Mouse (Mus musculus): ENCODE measurements around the gene Evi5l.

Evi5l gene

DNA sequence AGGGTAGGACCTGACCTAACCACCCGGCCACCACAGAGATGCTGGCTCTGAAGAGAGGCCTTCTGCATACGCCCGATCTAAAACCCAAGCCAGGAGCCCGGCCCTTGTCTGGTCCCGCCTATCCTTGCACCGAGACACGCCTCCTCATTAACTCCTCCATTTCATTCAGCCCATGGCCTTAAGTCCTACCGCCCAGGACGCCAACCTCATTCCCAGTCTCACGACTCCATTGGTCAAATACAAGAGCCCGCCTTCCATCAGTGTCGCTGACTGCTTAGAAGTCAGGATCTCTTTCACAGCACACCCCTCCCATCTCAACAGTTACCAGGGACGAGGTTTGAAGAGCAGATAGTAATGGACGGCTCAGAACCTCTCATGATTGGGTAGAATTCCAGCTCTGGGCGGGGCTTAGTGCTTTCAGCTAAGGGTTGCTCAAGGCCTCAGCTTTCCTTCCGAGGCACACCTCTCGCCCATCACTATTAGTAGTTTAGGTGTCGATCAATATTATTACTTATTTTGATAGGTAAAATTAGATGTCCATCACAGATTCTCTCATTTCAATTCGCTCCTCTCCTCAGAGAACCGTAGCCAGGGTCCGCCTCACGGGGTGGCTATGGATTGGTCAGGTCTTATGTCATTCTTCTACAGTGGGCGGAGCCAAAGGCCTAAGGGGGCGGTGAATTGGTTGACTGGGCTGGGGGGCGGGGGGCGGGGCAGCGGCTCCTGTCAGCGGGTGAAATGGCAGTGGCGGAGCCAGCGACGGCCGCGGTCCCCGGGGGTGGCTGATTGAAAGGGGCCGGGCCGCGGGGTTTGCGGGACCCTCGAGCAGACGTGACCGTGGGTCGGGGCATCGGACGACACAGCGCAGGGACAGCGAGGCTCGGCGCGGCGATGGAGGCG is at the start of gene Evi5l:
Evi5l (plus strand) TSS at position 716 of the 900 bp plus-strand sequence.
- Histone ChIP-seq H3K27me3 (ENCODE audit: control insufficient read depth, insufficient read depth, low read length, poor library complexity, severe bottlenecking) (no peaks in the 10 kb centered on the region), H3K36me3 (ENCODE audit: control insufficient read depth, insufficient read depth, low read length, poor library complexity, severe bottlenecking) (no peaks in the 10 kb centered on the region)
- DNase-seq (ENCODE audit: low read depth, low spot score) = peak; percentile 99

DNA sequence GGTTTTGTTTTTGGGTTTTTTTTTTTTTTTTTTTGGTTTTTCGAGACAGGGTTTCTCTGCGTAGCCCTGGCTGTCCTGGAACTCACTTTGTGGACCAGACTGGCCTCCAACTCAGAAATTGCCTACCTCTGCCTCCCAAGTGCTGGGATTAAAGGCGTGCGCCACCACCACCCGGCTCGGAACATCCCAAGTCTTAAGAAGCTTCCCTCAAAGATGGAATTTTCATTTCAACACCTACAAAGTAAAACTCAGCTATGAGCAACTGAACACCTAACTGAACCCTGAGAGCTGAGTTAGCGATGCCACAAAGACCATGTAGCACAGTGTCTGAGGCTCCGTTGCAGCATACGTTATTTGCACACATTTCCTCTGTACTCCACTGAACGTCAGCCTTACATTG is 32.6 kb upstream of the Evi5l start, which contains the start of gene Cd209g:
Cd209g (plus strand) TSS at position 301 of the 400 bp plus-strand sequence.
- H3K27me3 ChIP-seq (ENCODE audit: control insufficient read depth, insufficient read depth, low read length, poor library complexity, severe bottlenecking) = no peaks in the 10 kb centered on the region
- H3K36me3 ChIP-seq (ENCODE audit: control insufficient read depth, insufficient read depth, low read length, poor library complexity, severe bottlenecking) = no peaks in the 10 kb centered on the region
- DNase-seq (ENCODE audit: low read depth, low spot score) = no peak

DNA sequence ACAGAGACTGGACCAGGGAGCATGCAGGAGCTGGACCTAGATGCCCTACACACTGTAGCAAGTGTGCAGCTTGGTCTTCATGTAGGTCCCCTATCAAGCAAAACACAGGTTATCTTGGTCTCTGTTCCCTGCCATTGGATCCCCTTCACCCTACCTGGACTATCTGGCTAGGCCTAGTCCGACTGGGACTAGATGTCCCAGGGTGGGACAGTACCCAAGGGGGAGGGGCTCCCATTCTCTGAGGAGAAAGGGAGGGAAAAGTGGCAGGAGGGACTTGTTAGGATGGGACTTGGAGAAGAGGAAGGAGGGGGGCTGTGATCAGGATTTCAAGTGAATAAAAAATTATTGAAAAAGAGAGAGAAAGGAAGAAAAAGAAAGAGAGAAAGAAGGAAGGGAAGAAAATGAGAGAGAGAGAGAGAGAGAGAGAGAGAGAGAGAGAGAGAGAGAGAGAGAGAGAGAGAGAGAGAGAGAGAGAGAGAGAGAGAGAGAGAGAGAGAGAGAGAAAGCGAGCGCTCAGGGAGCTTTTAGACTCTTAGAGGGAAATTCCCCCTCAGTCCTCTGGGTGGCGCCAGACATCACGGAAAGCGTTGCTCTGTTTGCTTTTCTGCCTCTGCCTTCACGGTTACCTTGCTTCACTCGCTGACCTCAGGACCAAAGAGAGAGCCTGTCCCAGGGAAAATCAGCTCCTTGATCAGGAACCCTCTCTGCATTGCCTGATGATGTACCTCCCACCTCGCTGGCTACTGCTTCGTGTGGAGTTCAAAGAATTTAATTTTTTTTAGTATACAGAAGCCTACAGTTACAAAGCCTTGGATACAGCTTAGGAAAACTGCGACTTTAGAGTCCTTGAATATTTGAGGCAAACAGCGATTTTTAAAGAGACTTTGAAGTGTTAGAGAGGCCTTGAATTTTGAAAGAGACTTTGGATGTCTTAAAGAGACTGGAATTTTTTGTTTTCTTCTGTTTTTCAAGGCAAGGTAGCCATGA is 26.4 kb upstream of the Evi5l start:
- H3K36me3 ChIP-seq (ENCODE audit: control insufficient read depth, insufficient read depth, low read length, poor library complexity, severe bottlenecking) = no peaks in the 10 kb centered on the region
- H3K27me3 ChIP-seq (ENCODE audit: control insufficient read depth, insufficient read depth, low read length, poor library complexity, severe bottlenecking) = no peaks in the 10 kb centered on the region
- DNase-seq (ENCODE audit: low read depth, low spot score) = peak; percentile 84

DNA sequence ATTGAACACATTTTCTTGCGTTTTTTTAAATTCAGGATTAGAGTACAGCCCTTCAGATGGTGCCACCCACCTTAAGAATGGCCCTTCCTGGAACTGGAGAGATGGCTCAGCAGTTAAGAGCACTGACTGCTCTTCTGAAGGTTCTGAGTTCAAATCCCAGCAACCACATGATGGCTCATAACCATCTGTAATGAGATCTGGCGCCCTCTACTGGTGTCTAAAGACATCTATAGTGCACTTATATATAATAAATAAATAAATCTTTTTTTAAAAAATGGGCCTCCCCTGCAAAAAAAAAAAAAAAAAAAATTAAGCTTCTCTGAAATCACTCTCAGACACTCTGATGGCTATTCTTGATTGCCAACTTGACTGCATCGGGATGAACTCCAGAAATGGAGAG is 24.6 kb upstream of the Evi5l start:
- peak; percentile 64 for DNase-seq (ENCODE audit: low read depth, low spot score)
- no peaks in the 10 kb centered on the region for H3K27me3 ChIP-seq (ENCODE audit: control insufficient read depth, insufficient read depth, low read length, poor library complexity, severe bottlenecking)

DNA sequence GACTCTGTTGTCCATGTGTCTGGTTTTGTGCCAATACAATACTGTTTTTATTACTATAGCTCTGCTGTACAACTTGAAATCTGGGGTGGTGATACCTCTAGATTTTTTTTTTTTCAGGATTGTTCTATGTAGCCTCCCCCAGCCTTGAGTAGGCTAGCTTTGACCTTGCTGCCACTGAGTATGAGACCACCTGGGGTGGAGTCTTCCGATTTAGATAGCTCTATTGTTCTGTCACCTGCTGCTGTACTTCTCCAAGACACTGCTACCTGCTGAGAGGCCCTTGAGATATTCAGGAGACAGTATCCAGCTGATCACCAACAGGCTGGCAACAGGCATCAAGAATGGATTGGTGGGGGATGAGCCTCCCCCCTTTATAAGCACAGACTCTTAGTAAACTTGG is 19.1 kb upstream of the Evi5l start:
- Histone ChIP-seq H3K36me3 (ENCODE audit: control insufficient read depth, insufficient read depth, low read length, poor library complexity, severe bottlenecking) (no peaks in the 10 kb centered on the region), H3K27me3 (ENCODE audit: control insufficient read depth, insufficient read depth, low read length, poor library complexity, severe bottlenecking) (no peaks in the 10 kb centered on the region)
- no peak for DNase-seq (ENCODE audit: low read depth, low spot score)

More for the DNA sequence above, 24.6 kb upstream of the Evi5l start:
- no peaks in the 10 kb centered on the region for H3K36me3 ChIP-seq (ENCODE audit: control insufficient read depth, insufficient read depth, low read length, poor library complexity, severe bottlenecking)

DNA sequence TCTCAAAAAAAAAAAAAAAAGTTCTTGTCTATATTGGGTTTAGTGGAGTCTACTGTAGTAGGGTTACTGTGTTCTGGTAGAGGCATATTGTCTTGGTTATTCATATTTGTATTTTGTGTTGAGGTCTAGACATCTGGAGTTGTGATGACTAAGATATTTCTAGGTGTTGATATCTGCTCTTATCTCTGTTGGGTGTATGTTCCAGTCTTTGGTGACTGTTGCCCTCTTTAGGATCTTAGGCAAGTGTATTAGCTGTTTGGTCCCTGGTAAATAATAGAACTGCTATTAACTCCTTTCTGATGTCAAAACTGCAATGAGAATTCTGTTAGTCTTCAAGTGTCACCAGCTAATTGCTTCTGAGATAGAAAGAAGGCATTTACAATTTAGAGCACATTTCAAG is 11.5 kb upstream of the Evi5l start:
- H3K36me3 ChIP-seq (ENCODE audit: control insufficient read depth, insufficient read depth, low read length, poor library complexity, severe bottlenecking) = no peaks in the 10 kb centered on the region
- H3K27me3 ChIP-seq (ENCODE audit: control insufficient read depth, insufficient read depth, low read length, poor library complexity, severe bottlenecking) = no peaks in the 10 kb centered on the region; the same call in 1 of the 2 replicates
- DNase-seq (ENCODE audit: low read depth, low spot score) = no peak

DNA sequence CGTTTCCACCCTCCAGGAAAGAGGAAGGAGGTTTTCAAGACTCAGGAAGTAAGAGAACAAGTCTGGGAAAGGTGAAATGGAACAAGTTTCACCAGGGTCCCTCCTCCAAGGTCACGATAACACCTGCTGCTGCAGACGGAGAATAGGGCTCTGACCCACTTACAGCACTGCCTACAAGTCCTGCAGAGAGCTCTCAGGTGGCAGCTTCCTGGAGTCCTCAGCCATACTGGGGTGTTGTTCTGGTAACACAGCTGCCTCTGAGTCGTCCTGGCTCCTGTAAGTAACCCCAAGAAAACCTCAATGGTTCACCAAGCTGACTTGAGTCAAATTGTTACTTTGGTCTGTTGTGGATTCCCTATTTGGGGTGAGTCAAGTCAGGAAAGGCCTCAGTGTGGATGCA is 3.6 kb upstream of the Evi5l start:
- Histone ChIP-seq H3K36me3 (ENCODE audit: control insufficient read depth, insufficient read depth, low read length, poor library complexity, severe bottlenecking) (no peaks in the 10 kb centered on the region), H3K27me3 (ENCODE audit: control insufficient read depth, insufficient read depth, low read length, poor library complexity, severe bottlenecking) (no peaks in the 10 kb centered on the region; the same call in 1 of the 2 replicates)
- DNase-seq (ENCODE audit: low read depth, low spot score) = no peak

DNA sequence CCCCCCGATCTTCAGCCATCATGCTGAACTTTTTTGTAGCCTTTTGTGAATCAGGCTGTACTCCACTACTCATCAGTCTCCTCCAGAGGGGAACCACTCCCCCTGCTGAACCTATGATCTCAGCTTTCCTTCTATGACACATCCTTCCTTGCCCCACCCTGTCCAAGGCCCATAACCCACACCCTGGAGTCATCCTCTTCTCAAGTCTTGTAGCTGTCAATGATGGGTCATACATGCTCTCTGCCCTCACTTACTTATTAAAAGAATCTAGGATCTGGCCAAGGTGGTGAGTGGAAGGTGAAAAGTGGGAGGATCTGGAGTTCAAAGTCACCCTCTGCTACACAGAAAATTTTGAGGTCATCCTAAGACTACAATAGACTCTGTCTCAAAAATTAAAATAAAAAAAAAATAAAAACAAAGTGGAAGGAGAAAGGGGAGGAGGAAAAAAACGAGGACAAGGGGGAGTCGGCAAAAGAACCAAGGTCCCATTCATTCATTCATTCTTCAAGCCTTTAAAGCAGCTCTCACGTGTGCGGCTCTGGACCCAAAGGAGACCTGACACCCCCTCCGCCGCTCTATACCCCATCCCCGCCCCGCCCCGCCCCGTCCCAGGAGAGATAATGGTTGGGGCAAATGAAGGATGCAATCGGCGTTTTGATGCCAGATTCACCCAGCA is 1.1 kb upstream of the Evi5l start:
- Histone ChIP-seq H3K36me3 (ENCODE audit: control insufficient read depth, insufficient read depth, low read length, poor library complexity, severe bottlenecking) (no peaks in the 10 kb centered on the region), H3K27me3 (ENCODE audit: control insufficient read depth, insufficient read depth, low read length, poor library complexity, severe bottlenecking) (no peaks in the 10 kb centered on the region)
- DNase-seq (ENCODE audit: low read depth, low spot score) = peak; percentile 19

DNA sequence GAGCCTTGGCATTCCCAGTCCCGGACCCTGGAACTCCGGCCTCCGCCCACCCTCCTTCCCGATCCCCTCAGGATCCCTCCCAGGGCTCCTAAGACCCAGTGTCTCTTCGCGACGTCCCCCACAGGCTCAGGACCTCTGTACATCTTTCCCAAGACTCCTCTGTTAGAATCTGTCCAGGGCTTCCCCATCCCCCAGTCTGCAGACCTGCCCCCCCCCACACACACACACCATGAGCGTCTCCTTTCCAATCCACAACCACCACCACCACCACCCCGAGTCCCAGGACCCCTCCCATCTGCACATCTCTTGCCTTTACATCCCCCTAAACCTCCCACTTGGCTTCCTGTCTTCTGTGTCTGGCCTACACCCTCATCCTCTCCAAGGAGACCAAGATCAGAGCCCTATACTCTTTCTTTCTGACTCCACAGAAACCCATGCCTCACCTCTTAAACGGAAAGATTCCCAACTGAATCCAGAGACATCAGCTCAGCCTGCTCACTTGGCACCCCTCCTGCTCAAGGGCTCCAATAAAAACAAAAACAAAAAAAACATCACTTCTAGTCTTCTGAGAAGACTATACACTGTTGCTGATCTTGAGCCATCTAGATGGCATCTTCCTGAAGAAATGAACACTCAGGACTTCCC is 636 bp downstream of the Evi5l start:
- H3K27me3 ChIP-seq (ENCODE audit: control insufficient read depth, insufficient read depth, low read length, poor library complexity, severe bottlenecking) = no peaks in the 10 kb centered on the region
- no peak for DNase-seq (ENCODE audit: low read depth, low spot score)
- H3K36me3 ChIP-seq (ENCODE audit: control insufficient read depth, insufficient read depth, low read length, poor library complexity, severe bottlenecking) = no peaks in the 10 kb centered on the region

DNA sequence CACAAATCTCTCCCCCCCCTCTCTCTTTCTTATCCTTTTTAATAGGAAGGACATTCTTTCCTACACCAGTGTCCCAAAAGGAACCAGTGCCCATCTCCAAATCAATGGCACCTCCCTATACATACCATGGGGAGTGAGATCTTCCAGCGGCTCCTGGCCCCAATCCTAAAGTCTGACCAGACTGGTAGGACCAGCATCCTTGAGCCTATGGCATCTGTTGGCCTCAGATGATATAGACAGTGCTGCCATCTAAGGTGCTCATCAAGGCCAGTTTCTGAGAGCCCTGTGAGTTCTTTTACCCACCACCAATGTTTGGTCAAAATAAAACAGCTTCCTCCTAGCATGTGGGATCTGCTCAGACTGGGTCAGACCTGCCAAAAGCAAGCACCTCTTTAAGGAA is 1.6 kb downstream of the Evi5l start:
- DNase-seq (ENCODE audit: low read depth, low spot score) = no peak
- Histone ChIP-seq H3K36me3 (ENCODE audit: control insufficient read depth, insufficient read depth, low read length, poor library complexity, severe bottlenecking) (no peaks in the 10 kb centered on the region), H3K27me3 (ENCODE audit: control insufficient read depth, insufficient read depth, low read length, poor library complexity, severe bottlenecking) (no peaks in the 10 kb centered on the region)

DNA sequence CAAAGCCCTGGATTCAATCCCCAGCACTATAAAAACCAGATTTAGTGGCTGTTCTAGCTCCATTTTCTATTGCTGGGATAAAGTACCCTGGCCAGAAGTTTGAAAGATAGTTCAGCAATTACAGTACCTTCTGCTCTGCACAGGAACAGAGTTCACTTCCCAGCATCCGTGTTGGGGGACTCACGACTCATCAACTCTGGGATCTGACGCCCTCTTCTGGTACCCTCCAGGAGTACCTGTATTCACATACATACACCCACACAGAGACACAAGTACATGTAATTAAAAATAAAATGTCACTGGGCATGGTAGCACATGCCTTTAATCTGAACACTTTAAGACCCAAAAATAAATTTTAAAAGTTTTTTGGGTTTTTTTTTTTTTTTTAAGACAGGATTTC is 6.1 kb downstream of the Evi5l start:
- DNase-seq (ENCODE audit: low read depth, low spot score) = no peak
- Histone ChIP-seq H3K27me3 (ENCODE audit: control insufficient read depth, insufficient read depth, low read length, poor library complexity, severe bottlenecking) (no peaks in the 10 kb centered on the region), H3K36me3 (ENCODE audit: control insufficient read depth, insufficient read depth, low read length, poor library complexity, severe bottlenecking) (no peaks in the 10 kb centered on the region)

DNA sequence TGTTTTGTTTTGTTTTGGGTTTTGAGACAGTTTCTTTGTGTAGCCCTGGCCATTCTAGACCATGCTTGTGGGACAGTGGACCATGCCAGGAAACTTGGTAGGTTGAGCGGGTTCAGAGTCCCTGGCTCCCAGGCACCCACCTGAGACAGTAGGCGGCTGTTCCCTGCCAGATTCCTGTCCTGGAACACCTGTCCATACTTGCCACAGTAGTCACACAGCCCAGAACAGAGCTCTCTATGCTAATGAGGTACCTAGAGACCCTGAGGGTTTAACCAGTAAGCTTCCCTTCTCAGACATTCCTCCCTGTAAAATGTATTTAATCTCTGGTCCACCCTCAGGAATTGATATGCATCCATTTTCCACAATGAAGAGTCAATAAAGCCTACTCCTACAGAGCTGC is 7.7 kb downstream of the Evi5l start:
- no peaks in the 10 kb centered on the region for H3K36me3 ChIP-seq (ENCODE audit: control insufficient read depth, insufficient read depth, low read length, poor library complexity, severe bottlenecking)
- DNase-seq (ENCODE audit: low read depth, low spot score) = no peak
- H3K27me3 ChIP-seq (ENCODE audit: control insufficient read depth, insufficient read depth, low read length, poor library complexity, severe bottlenecking) = no peaks in the 10 kb centered on the region

DNA sequence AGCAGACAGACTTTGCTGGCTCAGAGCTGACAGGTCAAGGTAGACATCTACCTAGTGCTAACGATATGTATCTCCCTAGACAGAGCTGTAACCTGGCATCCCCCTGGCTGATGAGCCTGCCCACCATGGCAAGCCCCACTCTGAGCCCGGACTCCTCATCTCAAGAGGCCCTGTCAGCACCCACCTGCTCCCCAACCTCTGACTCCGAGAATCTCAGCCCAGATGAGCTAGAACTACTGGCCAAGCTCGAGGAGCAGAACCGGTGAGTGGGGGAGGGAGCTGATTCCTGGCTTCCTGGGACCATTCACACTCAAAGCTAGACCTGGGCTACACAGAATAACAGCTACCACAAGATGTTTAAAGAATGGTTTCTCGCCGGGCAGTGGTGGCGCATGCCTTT is 17.0 kb downstream of the Evi5l start:
- no peak for DNase-seq (ENCODE audit: low read depth, low spot score)
- Histone ChIP-seq H3K27me3 (ENCODE audit: control insufficient read depth, insufficient read depth, low read length, poor library complexity, severe bottlenecking) (no peaks in the 10 kb centered on the region), H3K36me3 (ENCODE audit: control insufficient read depth, insufficient read depth, low read length, poor library complexity, severe bottlenecking) (no peaks in the 10 kb centered on the region)

DNA sequence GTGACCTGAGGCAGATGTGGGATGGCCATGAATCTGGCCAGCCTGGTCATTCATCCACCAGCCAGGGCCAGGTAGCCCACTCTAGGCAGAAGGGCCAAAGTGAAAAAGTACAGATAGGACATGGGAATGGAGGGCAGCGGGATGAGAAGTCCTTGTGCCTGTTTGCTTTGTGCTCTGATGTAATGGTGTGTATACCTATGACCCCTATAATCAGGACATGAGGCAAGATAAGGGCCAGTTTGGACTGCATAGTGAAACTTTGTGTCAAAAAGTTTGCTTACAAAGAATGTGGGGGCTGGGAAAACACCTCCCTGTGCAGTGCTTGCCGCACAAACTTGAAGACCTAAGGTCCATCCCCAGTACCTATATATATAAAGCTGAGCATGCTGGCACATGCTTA is 19.8 kb downstream of the Evi5l start:
- no peak for DNase-seq (ENCODE audit: low read depth, low spot score)
- Histone ChIP-seq H3K27me3 (ENCODE audit: control insufficient read depth, insufficient read depth, low read length, poor library complexity, severe bottlenecking) (no peaks in the 10 kb centered on the region), H3K36me3 (ENCODE audit: control insufficient read depth, insufficient read depth, low read length, poor library complexity, severe bottlenecking) (no peaks in the 10 kb centered on the region)

Data from splenic B cell, adult 2 months (primary cell).